Mouse (Mus musculus) Patski (cell line): ENCODE measurements around the gene Pabpc1l. TPM values are rescaled to one million over a fixed set of nuclear protein-coding genes. Genes with fewer than 3 reads are reported as not detected.

Experiments used
- ATAC-seq: fragments of 100-300 bp; one replicate; pipeline ENCODE4 v1.8.0; 2021
- CTCF ChIA-PET: fragments of 350-600 bp; sonication (Branson Sonifier 250); formaldehyde crosslinking; loops from one replicate; lab custom pipeline; 2022; ENCODE audit warnings: inconsistent platforms; lab: Charles Lee
- POLR2A ChIA-PET: fragments of 350-600 bp; sonication (Branson Sonifier 250); formaldehyde crosslinking; loops from one replicate; lab custom pipeline; 2022; ENCODE audit warnings: antibody characterized with exemption, inconsistent platforms; lab: Charles Lee
- DNase-seq: peaks from one replicate; pipeline ENCODE4 v3.0.0-alpha.2; 2011; ENCODE audit warnings: low read depth, low spot score
- H3K27me3 ChIP-seq: fragments of 371-371 bp; one replicate; pipeline ENCODE4 v1.5.1; 2021
- CTCF ChIP-seq: fragments of 100-300 bp; IDR thresholded peaks from one replicate; pipeline ENCODE4 v1.5.1; 2021
- in situ Hi-C: fragments of 300-500 bp; cut with MboI; formaldehyde crosslinking; loops from 3 replicates; pipeline ENCODE4 v1.11.1; 2018; ENCODE audit warnings: low pct_unique_long_range_greater_than_20kb, mixed read lengths
- polyA plus RNA-seq: library from polyadenylated mRNA; unstranded; gene quantifications from one replicate; pipeline ENCODE4 v1.2.3, GENCODE M21; 2021

Pabpc1l gene
- polyA plus RNA-seq, 1 experiment from 2014 or later: 0.60 TPM

GRCm38 (mm10) chr2:164072109-164072508 lies 46.9 kb downstream of the Pabpc1l start:
- POLR2A ChIA-PET: interaction anchor here (0.6 kb wide), 1 partner anchor 332 kb away, joined by 5 read pairs; no protein-coding TSS in a partner anchor
- no peaks in the 10 kb centered on the region for H3K27me3 ChIP-seq
- CTCF ChIA-PET: no interaction called here
- DNase-seq (no peak), ATAC-seq (no peak)
- TF ChIP-seq CTCF: no peak
- in situ Hi-C loops: no loop called here

GRCm38 (mm10) chr2:164073120-164073519 lies 47.9 kb downstream of the Pabpc1l start:
- TF ChIP-seq CTCF: no peak
- DNase-seq (no peak), ATAC-seq (no peak)
- ChIA-PET CTCF (interaction anchor here (0.7 kb wide), 1 partner anchor 11 kb away, joined by 3 read pairs; no protein-coding TSS in a partner anchor), POLR2A (no interaction called here)
- in situ Hi-C loops: no loop called here
- H3K27me3 ChIP-seq: no peaks in the 10 kb centered on the region

GRCm38 (mm10) chr2:164073918-164074578 lies 48.8 kb downstream of the Pabpc1l start:
- DNase-seq (peak; percentile 65), ATAC-seq (peak; percentile 68)
- TF ChIP-seq CTCF: no peak
- in situ Hi-C loops: no loop called here
- ChIA-PET CTCF (interaction anchor here (1.2 kb wide), 1 partner anchor 15 kb away, joined by 3 read pairs; no protein-coding TSS in a partner anchor), POLR2A (no interaction called here)
- no peaks in the 10 kb centered on the region for H3K27me3 ChIP-seq

- ATAC-seq: no peak
- no peak for TF ChIP-seq CTCF
These were observed 49.8 kb downstream of the Pabpc1l start for GRCm38 (mm10) chr2:164075088-164075487.

GRCm38 (mm10) chr2:164076874-164077425 lies 51.7 kb downstream of the Pabpc1l start:
- DNase-seq: no peak
- TF ChIP-seq CTCF: no peak
- CTCF ChIA-PET: interaction anchor here (1.5 kb wide), 1 partner anchor 9 kb away, joined by 4 read pairs; no protein-coding TSS in a partner anchor
- POLR2A ChIA-PET: interaction anchor here (0.7 kb wide), 1 partner anchor 16 kb away, joined by 3 read pairs; no protein-coding TSS in a partner anchor
- in situ Hi-C loops: no loop called here
- peak; percentile 48 for ATAC-seq
- no peaks in the 10 kb centered on the region for H3K27me3 ChIP-seq

More at GRCm38 (mm10) chr2:164075088-164075487, 49.8 kb downstream of the Pabpc1l start:
- in situ Hi-C loops: no loop called here
- ChIA-PET POLR2A (interaction anchor here (0.7 kb wide), 1 partner anchor 9 kb away, joined by 4 read pairs; no protein-coding TSS in a partner anchor), CTCF (interaction anchor here (1.0 to 1.2 kb wide), 2 partner anchors 14 to 20 kb away, joined by 3 read pairs; no protein-coding TSS in a partner anchor)
- no peak for DNase-seq
- no peaks in the 10 kb centered on the region for H3K27me3 ChIP-seq

- ChIA-PET CTCF (interaction anchor here (1.3 to 1.5 kb wide), 2 partner anchors 8 to 49 kb away, joined by 4 read pairs; no protein-coding TSS in a partner anchor), POLR2A (no interaction called here)
- in situ Hi-C loops: no loop called here
- DNase-seq (no peak), ATAC-seq (no peak)
- no peak for TF ChIP-seq CTCF
- no peaks in the 10 kb centered on the region for H3K27me3 ChIP-seq
These were observed 52.6 kb downstream of the Pabpc1l start for GRCm38 (mm10) chr2:164077875-164078274.

GRCm38 (mm10) chr2:164079488-164079887 lies 54.2 kb downstream of the Pabpc1l start:
- DNase-seq: no peak
- no peak for ATAC-seq
- TF ChIP-seq CTCF: no peak
- in situ Hi-C loops: no loop called here
- ChIA-PET CTCF (no interaction called here), POLR2A (interaction anchor here (0.8 kb wide), 1 partner anchor 8 kb away, joined by 3 read pairs; the partner anchor contains the start of gene Tomm34)
- H3K27me3 ChIP-seq: no peaks in the 10 kb centered on the region

GRCm38 (mm10) chr2:164081577-164081976 lies 56.3 kb downstream of the Pabpc1l start:
- DNase-seq (no peak), ATAC-seq (no peak)
- ChIA-PET POLR2A (no interaction called here), CTCF (interaction anchor here (0.6 kb wide), 1 partner anchor 227 kb away, joined by 3 read pairs; no protein-coding TSS in a partner anchor)
- TF ChIP-seq CTCF: no peak
- H3K27me3 ChIP-seq: no peaks in the 10 kb centered on the region
- in situ Hi-C loops: no loop called here

- TF ChIP-seq CTCF: no peak
- ATAC-seq: no peak
- in situ Hi-C loops: no loop called here
- CTCF ChIA-PET: no interaction called here
- POLR2A ChIA-PET: no interaction called here
- DNase-seq: no peak
- H3K27me3 ChIP-seq: no peaks in the 10 kb centered on the region
These were observed 56.9 kb downstream of the Pabpc1l start for GRCm38 (mm10) chr2:164082175-164082574.

- CTCF ChIA-PET: interaction anchor here (0.7 kb wide), 1 partner anchor 11 kb away, joined by 3 read pairs; no protein-coding TSS in a partner anchor
- DNase-seq (no peak), ATAC-seq (no peak)
- in situ Hi-C loops: no loop called here
- POLR2A ChIA-PET: interaction anchor here (0.8 to 1.0 kb wide), 2 partner anchors 8 to 17 kb away, joined by 3 to 4 read pairs; no protein-coding TSS in a partner anchor
- no peaks in the 10 kb centered on the region for H3K27me3 ChIP-seq
- TF ChIP-seq CTCF: no peak
These were observed 58.5 kb downstream of the Pabpc1l start for GRCm38 (mm10) chr2:164083609-164084341.
